Mouse (Mus musculus): ENCODE measurements around the gene Map3k6. TPM values are rescaled to one million over a fixed set of nuclear protein-coding genes. Genes with fewer than 3 reads are reported as not detected.
A peak's percentile ranks its signal among the peaks of the same experiment; 100 is the strongest.

Gene Map3k6
- polyA plus RNA-seq, 1 experiment from 2014 or later: 1.7 TPM

GRCm38 (mm10) chr4:133217641-133218040 is 23.0 kb upstream of the Map3k6 start:
- Histone ChIP-seq H3K36me3 (no peaks in the 10 kb centered on the region), H3K4me2 (no peak overlapping the region), H3K27ac (no peak overlapping the region), H3K9ac (no peak overlapping the region), H3K9me3 (replicated peaks) (no peaks in the 10 kb centered on the region), H3K4me1 (replicated peaks) (peaks cover 21% of the 10 kb centered on the region), H3K4me3 (replicated peaks) (no peak overlapping the region), H3K27me3 (peaks cover 78% of the 10 kb centered on the region)
- 5% methylated on average over 5 of the region's 5 CpGs for WGBS (ENCODE audit: insufficient replicate concordance)
- peak; percentile 41 for DNase-seq
- no peak for ATAC-seq (ENCODE audit: low read depth)

- DNase-seq: no peak
- H3K36me3 ChIP-seq: no peaks in the 10 kb centered on the region
- H3K4me2 ChIP-seq: no peak overlapping the region
- no peak overlapping the region for H3K9ac ChIP-seq
- peaks cover 12% of the 10 kb centered on the region for H3K4me1 ChIP-seq (replicated peaks)
- H3K9me3 ChIP-seq (replicated peaks): no peaks in the 10 kb centered on the region
- H3K27me3 ChIP-seq: peaks cover 77% of the 10 kb centered on the region
- H3K27ac ChIP-seq: no peak overlapping the region
- no peak for ATAC-seq (ENCODE audit: low read depth)
- no peak overlapping the region for H3K4me3 ChIP-seq (replicated peaks)
- 45% methylated on average over 3 of the region's 3 CpGs for WGBS (ENCODE audit: insufficient replicate concordance)
Measured at GRCm38 (mm10) chr4:133218745-133219144, 21.9 kb upstream of the Map3k6 start.

- H3K4me3 ChIP-seq (replicated peaks): peak overlapping the region; percentile 16
- peaks cover 12% of the 10 kb centered on the region for H3K4me1 ChIP-seq (replicated peaks)
- H3K9me3 ChIP-seq (replicated peaks): no peaks in the 10 kb centered on the region
- no peak overlapping the region for H3K27ac ChIP-seq
- ATAC-seq (ENCODE audit: low read depth): peak; percentile 18; the same call in 1 of the 2 replicates
- H3K36me3 ChIP-seq: no peaks in the 10 kb centered on the region
- peaks cover 65% of the 10 kb centered on the region for H3K27me3 ChIP-seq
- 7% methylated on average over 25 of the region's 25 CpGs for WGBS (ENCODE audit: insufficient replicate concordance)
- H3K4me2 ChIP-seq: peak overlapping the region; percentile 52
- peak; percentile 40 for DNase-seq
- H3K9ac ChIP-seq: peak overlapping the region; percentile 33; the same call in 1 of the 2 replicates
Measured at GRCm38 (mm10) chr4:133220656-133221055, 20.0 kb upstream of the Map3k6 start.

- Histone ChIP-seq H3K27me3 (peaks cover 71% of the 10 kb centered on the region), H3K27ac (no peak overlapping the region)
- WGBS (ENCODE audit: insufficient replicate concordance): 66% methylated on average over 8 of the region's 8 CpGs
Measured at GRCm38 (mm10) chr4:133221701-133222100, 18.9 kb upstream of the Map3k6 start.

DNA sequence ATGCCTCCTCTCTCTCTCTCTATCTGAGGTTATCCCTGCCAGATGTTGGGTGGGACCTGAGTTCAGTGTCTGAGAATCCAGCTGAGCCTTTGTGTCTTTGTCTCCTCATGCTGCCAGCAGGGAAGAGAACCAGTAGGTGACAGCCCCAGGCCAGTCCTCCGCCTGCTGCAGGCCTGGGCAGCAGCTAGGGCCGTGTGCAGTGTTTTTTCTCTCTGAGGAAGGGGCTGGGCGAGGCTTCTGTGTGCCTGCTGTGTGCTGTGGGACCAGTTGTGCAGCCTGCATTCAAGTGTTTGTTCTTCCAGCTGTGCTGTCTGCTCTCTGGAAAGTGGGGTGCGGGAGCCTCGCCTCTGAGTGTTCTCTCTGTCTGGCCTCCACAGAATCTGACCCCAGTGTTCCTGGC is 16.7 kb upstream of the Map3k6 start:
- Histone ChIP-seq H3K4me2 (no peak overlapping the region), H3K4me1 (replicated peaks) (peaks cover 8% of the 10 kb centered on the region), H3K9me3 (replicated peaks) (no peaks in the 10 kb centered on the region), H3K27me3 (peaks cover 59% of the 10 kb centered on the region), H3K9ac (no peak overlapping the region), H3K4me3 (replicated peaks) (no peak overlapping the region), H3K36me3 (no peaks in the 10 kb centered on the region), H3K27ac (no peak overlapping the region)
- ATAC-seq (ENCODE audit: low read depth): no peak
- WGBS (ENCODE audit: insufficient replicate concordance): 64% methylated on average over 5 of the region's 5 CpGs
- DNase-seq: no peak

More at GRCm38 (mm10) chr4:133221701-133222100, 18.9 kb upstream of the Map3k6 start:
- H3K36me3 ChIP-seq: no peaks in the 10 kb centered on the region
- no peak overlapping the region for H3K4me3 ChIP-seq (replicated peaks)
- DNase-seq (no peak), ATAC-seq (ENCODE audit: low read depth) (no peak)
- H3K9ac ChIP-seq: no peak overlapping the region
- no peaks in the 10 kb centered on the region for H3K9me3 ChIP-seq (replicated peaks)
- H3K4me1 ChIP-seq (replicated peaks): peaks cover 12% of the 10 kb centered on the region
- no peak overlapping the region for H3K4me2 ChIP-seq

DNA sequence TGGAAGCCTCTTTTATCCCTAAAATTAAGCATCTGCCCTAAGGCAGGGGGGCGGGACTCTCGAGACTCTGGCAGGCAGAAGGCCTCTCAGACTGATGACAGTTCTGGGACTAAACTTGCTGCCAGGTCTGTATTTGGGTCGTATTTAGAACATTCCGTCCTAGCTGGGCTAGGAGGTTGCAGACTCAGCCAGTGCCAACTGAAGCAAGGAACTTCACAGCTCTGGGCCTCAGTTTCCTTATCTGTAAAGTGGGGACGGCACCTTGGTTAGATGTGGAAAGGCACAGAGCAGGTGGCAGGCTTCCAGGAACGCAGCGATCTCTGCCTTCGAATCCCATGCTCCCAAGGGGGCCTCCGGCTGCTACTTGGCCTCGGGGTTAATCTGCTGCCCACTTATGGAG is 14.5 kb upstream of the Map3k6 start:
- Histone ChIP-seq H3K9ac (no peak overlapping the region), H3K4me1 (replicated peaks) (no peaks in the 10 kb centered on the region; the same call in 1 of the 2 replicates), H3K27me3 (peaks cover 39% of the 10 kb centered on the region), H3K9me3 (replicated peaks) (no peaks in the 10 kb centered on the region), H3K36me3 (no peaks in the 10 kb centered on the region), H3K4me3 (replicated peaks) (no peak overlapping the region), H3K27ac (no peak overlapping the region), H3K4me2 (no peak overlapping the region)
- no peak for ATAC-seq (ENCODE audit: low read depth)
- 58% methylated on average over 10 of the region's 10 CpGs for WGBS (ENCODE audit: insufficient replicate concordance)
- DNase-seq: no peak

GRCm38 (mm10) chr4:133227636-133228035 is 13.0 kb upstream of the Map3k6 start:
- Histone ChIP-seq H3K36me3 (no peaks in the 10 kb centered on the region), H3K9ac (no peak overlapping the region), H3K9me3 (replicated peaks) (no peaks in the 10 kb centered on the region), H3K4me1 (replicated peaks) (no peaks in the 10 kb centered on the region), H3K4me3 (replicated peaks) (no peak overlapping the region), H3K4me2 (no peak overlapping the region), H3K27ac (no peak overlapping the region), H3K27me3 (peaks cover 23% of the 10 kb centered on the region)
- WGBS (ENCODE audit: insufficient replicate concordance): 42% methylated on average over 8 of the region's 8 CpGs
- ATAC-seq (ENCODE audit: low read depth) (no peak), DNase-seq (no peak)

GRCm38 (mm10) chr4:133229582-133229981 is 11.0 kb upstream of the Map3k6 start:
- Histone ChIP-seq H3K27me3 (peaks cover 8% of the 10 kb centered on the region; the same call in 1 of the 2 replicates), H3K9me3 (replicated peaks) (no peaks in the 10 kb centered on the region), H3K27ac (no peak overlapping the region), H3K9ac (no peak overlapping the region), H3K4me2 (no peak overlapping the region), H3K36me3 (no peaks in the 10 kb centered on the region), H3K4me3 (replicated peaks) (no peak overlapping the region), H3K4me1 (replicated peaks) (no peaks in the 10 kb centered on the region)
- 69% methylated on average over 8 of the region's 8 CpGs for WGBS (ENCODE audit: insufficient replicate concordance)
- no peak for DNase-seq
- ATAC-seq (ENCODE audit: low read depth): no peak

- H3K27me3 ChIP-seq: no peaks in the 10 kb centered on the region
- no peak overlapping the region for H3K4me2 ChIP-seq
- WGBS (ENCODE audit: insufficient replicate concordance): 37% methylated on average over 10 of the region's 10 CpGs
- no peak overlapping the region for H3K9ac ChIP-seq
- ATAC-seq (ENCODE audit: low read depth) (no peak), DNase-seq (no peak)
- no peak overlapping the region for H3K27ac ChIP-seq
- no peak overlapping the region for H3K4me3 ChIP-seq (replicated peaks)
- H3K4me1 ChIP-seq (replicated peaks): peaks cover 8% of the 10 kb centered on the region
- no peaks in the 10 kb centered on the region for H3K36me3 ChIP-seq
- H3K9me3 ChIP-seq (replicated peaks): no peaks in the 10 kb centered on the region
Measured at GRCm38 (mm10) chr4:133233285-133233976, 7.2 kb upstream of the Map3k6 start.

DNA sequence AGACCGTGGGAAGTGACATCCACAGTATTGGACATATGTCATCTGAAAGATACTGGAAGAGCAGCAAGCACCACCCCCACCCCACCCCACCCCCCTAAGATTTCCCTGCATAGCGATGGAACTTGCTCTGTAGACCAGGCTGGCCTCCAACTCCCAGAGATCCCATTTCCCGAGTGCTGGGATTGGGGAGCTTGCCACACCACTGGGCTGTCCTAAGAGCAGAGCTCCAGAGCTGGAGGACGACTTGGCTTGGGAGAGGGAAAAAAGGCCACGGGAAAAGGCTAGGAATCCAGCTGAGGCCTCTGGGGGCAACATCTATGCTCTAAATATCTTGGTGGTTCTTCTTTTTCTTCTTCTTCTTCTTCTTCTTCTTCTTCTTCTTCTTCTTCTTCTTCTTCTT is 5.8 kb upstream of the Map3k6 start:
- Histone ChIP-seq H3K4me1 (replicated peaks) (peaks cover 19% of the 10 kb centered on the region), H3K36me3 (no peaks in the 10 kb centered on the region), H3K27me3 (no peaks in the 10 kb centered on the region), H3K9me3 (replicated peaks) (no peaks in the 10 kb centered on the region), H3K4me3 (replicated peaks) (no peak overlapping the region), H3K9ac (no peak overlapping the region), H3K4me2 (no peak overlapping the region), H3K27ac (no peak overlapping the region)
- WGBS (ENCODE audit: insufficient replicate concordance): 44% methylated on average over 5 of the region's 5 CpGs
- ATAC-seq (ENCODE audit: low read depth) (no peak), DNase-seq (no peak)

- no peak overlapping the region for H3K4me3 ChIP-seq (replicated peaks)
- H3K9ac ChIP-seq: no peak overlapping the region
- DNase-seq: no peak
- no peak overlapping the region for H3K27ac ChIP-seq
- H3K9me3 ChIP-seq (replicated peaks): no peaks in the 10 kb centered on the region
- H3K4me2 ChIP-seq: no peak overlapping the region
- peaks cover 25% of the 10 kb centered on the region for H3K4me1 ChIP-seq (replicated peaks)
- ATAC-seq (ENCODE audit: low read depth): no peak
- 75% methylated on average over 5 of the region's 5 CpGs for WGBS (ENCODE audit: insufficient replicate concordance)
- no peaks in the 10 kb centered on the region for H3K36me3 ChIP-seq
- no peaks in the 10 kb centered on the region for H3K27me3 ChIP-seq
Measured at GRCm38 (mm10) chr4:133235415-133235814, 5.2 kb upstream of the Map3k6 start.

- H3K27me3 ChIP-seq: peaks cover 5% of the 10 kb centered on the region; the same call in 1 of the 2 replicates
Measured at GRCm38 (mm10) chr4:133237911-133238310, 2.7 kb upstream of the Map3k6 start.

More at GRCm38 (mm10) chr4:133237911-133238310, 2.7 kb upstream of the Map3k6 start:
- 14% methylated on average over 4 of the region's 4 CpGs for WGBS (ENCODE audit: insufficient replicate concordance)
- ATAC-seq (ENCODE audit: low read depth) (peak; percentile 12), DNase-seq (no peak)
- H3K4me2 ChIP-seq: no peak overlapping the region
- H3K9me3 ChIP-seq (replicated peaks): no peaks in the 10 kb centered on the region
- no peaks in the 10 kb centered on the region for H3K36me3 ChIP-seq
- H3K27ac ChIP-seq: 0 out of 2 replicates have a peak overlapping the region, but pooled peaks have one; percentile 32
- no peak overlapping the region for H3K4me3 ChIP-seq (replicated peaks)
- peaks cover 50% of the 10 kb centered on the region for H3K4me1 ChIP-seq (replicated peaks)
- no peak overlapping the region for H3K9ac ChIP-seq
